Mouse (Mus musculus) T-cell, adult 2 months (primary cell): ENCODE data around the gene Rbms3.

Source experiments
- DNase-seq: peaks from one replicate; pipeline ENCODE4 v3.0.0; 2022; ENCODE audit warnings: low spot score

Gene Rbms3

GRCm38 (mm10) chr9:116748857-116749584 lies 880.7 kb downstream of the Rbms3 start:
- DNase-seq, result no peak

GRCm38 (mm10) chr9:116748346-116748745 lies 881.4 kb downstream of the Rbms3 start:
- DNase-seq, result no peak

GRCm38 (mm10) chr9:116746871-116747270 lies 882.8 kb downstream of the Rbms3 start:
- DNase-seq, result no peak

- DNase-seq, result no peak
Measured at GRCm38 (mm10) chr9:116737786-116738185, 891.9 kb downstream of the Rbms3 start.

GRCm38 (mm10) chr9:116729172-116729571 lies 900.5 kb downstream of the Rbms3 start:
- no peak for DNase-seq

- DNase-seq, result no peak
Measured at GRCm38 (mm10) chr9:116728655-116729054, 901.1 kb downstream of the Rbms3 start.

GRCm38 (mm10) chr9:116728093-116728492 lies 901.6 kb downstream of the Rbms3 start:
- no peak for DNase-seq

- no peak for DNase-seq
Measured at GRCm38 (mm10) chr9:116724581-116724980, 905.1 kb downstream of the Rbms3 start.

GRCm38 (mm10) chr9:116703119-116703518 lies 926.6 kb downstream of the Rbms3 start:
- no peak for DNase-seq

- no peak for DNase-seq
Measured at GRCm38 (mm10) chr9:116702611-116703010, 927.1 kb downstream of the Rbms3 start.

GRCm38 (mm10) chr9:116701511-116702179 lies 928.1 kb downstream of the Rbms3 start:
- no peak for DNase-seq

GRCm38 (mm10) chr9:116688615-116689014 lies 941.1 kb downstream of the Rbms3 start:
- DNase-seq, result no peak

GRCm38 (mm10) chr9:116677142-116677541 lies 952.6 kb downstream of the Rbms3 start:
- no peak for DNase-seq

GRCm38 (mm10) chr9:116676445-116676844 lies 953.3 kb downstream of the Rbms3 start:
- DNase-seq, result no peak

GRCm38 (mm10) chr9:116674191-116674590 lies 955.5 kb downstream of the Rbms3 start:
- no peak for DNase-seq

GRCm38 (mm10) chr9:116661026-116661425 lies 968.7 kb downstream of the Rbms3 start:
- no peak for DNase-seq

- no peak for DNase-seq
Measured at GRCm38 (mm10) chr9:116659936-116660335, 969.8 kb downstream of the Rbms3 start.

- no peak for DNase-seq
Measured at GRCm38 (mm10) chr9:116657141-116657540, 972.6 kb downstream of the Rbms3 start.

GRCm38 (mm10) chr9:116651414-116651813 lies 978.3 kb downstream of the Rbms3 start:
- DNase-seq, result no peak

- DNase-seq, result no peak
Measured at GRCm38 (mm10) chr9:116649955-116650354, 979.8 kb downstream of the Rbms3 start.

- DNase-seq, result no peak
Measured at GRCm38 (mm10) chr9:116649086-116649792, 980.5 kb downstream of the Rbms3 start.

- DNase-seq, result no peak
Measured at GRCm38 (mm10) chr9:116644616-116645015, 985.1 kb downstream of the Rbms3 start.

- no peak for DNase-seq
Measured at GRCm38 (mm10) chr9:116640302-116640679, 989.4 kb downstream of the Rbms3 start.
